Mouse (Mus musculus): ENCODE results near the gene Olfr1349. TPM values are rescaled to one million over a fixed set of nuclear protein-coding genes. Genes with fewer than 3 reads are reported as not detected.
"Not testable (repeated sequence)": the region's sequence is repeated elsewhere in the genome, so short reads cannot be mapped to it uniquely, and the experiment has no call there.

The Olfr1349 gene
- not detected in 2 replicates for polyA plus RNA-seq (2015; fragmentation: Nextera tagmentation; extraction: Ambion mirVana)

- Histone ChIP-seq H3K9ac (no peak within 1 kb of the TSS), H3K27me3 (replicated peaks) (no peaks in the 10 kb centered on the region), H3K27ac (no peak within 1 kb of the TSS), H3K4me3 (replicated peaks) (no peak within 1 kb of the TSS), H3K9me3 (no peaks in the 10 kb centered on the region), H3K36me3 (no peaks in the 10 kb centered on the region), H3K4me1 (no peaks in the 10 kb centered on the region), H3K4me2 (no peak within 1 kb of the TSS)
- no peak for ATAC-seq (ENCODE audit: insufficient read depth, low FRiP score, low read depth)
- WGBS = 83% methylated on average over 5 of the region's 5 CpGs
Measured at GRCm38 (mm10) chr7:6522850-6523249, at the start of gene Olfr1349. TSS of gene Olfr1349 (minus strand) at chr7:6522950.

- H3K4me1 ChIP-seq = no peaks in the 10 kb centered on the region
- H3K27ac ChIP-seq = no peak within 1 kb of the TSS
- ATAC-seq (ENCODE audit: insufficient read depth, low FRiP score, low read depth) = no peak
- H3K27me3 ChIP-seq (replicated peaks) = no peaks in the 10 kb centered on the region
- H3K9ac ChIP-seq = no peak within 1 kb of the TSS
- H3K9me3 ChIP-seq = no peaks in the 10 kb centered on the region
- no peaks in the 10 kb centered on the region for H3K36me3 ChIP-seq
- H3K4me2 ChIP-seq = no peak within 1 kb of the TSS
- H3K4me3 ChIP-seq (replicated peaks) = no peak within 1 kb of the TSS
Measured at GRCm38 (mm10) chr7:6564541-6564940, 41.8 kb upstream of the Olfr1349 start, which contains the start of gene Olfr1350. TSS of gene Olfr1350 (plus strand) at chr7:6564841.

- no peak overlapping the region for H3K4me2 ChIP-seq
- H3K9ac ChIP-seq = no peak overlapping the region
- no peaks in the 10 kb centered on the region for H3K36me3 ChIP-seq
- no peaks in the 10 kb centered on the region for H3K4me1 ChIP-seq
- H3K27me3 ChIP-seq (replicated peaks) = no peaks in the 10 kb centered on the region
- ATAC-seq (ENCODE audit: insufficient read depth, low FRiP score, low read depth) = no peak
- H3K9me3 ChIP-seq = no peaks in the 10 kb centered on the region
- 69% methylated on average over 5 of the region's 5 CpGs for WGBS
- H3K4me3 ChIP-seq (replicated peaks) = no peak overlapping the region
- no peak overlapping the region for H3K27ac ChIP-seq
Measured at GRCm38 (mm10) chr7:6526141-6526540, 3.4 kb upstream of the Olfr1349 start.

GRCm38 (mm10) chr7:6525001-6525400, 2.3 kb upstream of the Olfr1349 start:
- WGBS = 61% methylated on average over 3 of the region's 3 CpGs
- H3K27ac ChIP-seq = no peak overlapping the region
- no peak overlapping the region for H3K9ac ChIP-seq
- no peak overlapping the region for H3K4me2 ChIP-seq
- ATAC-seq (ENCODE audit: insufficient read depth, low FRiP score, low read depth) = no peak
- H3K4me3 ChIP-seq (replicated peaks) = no peak overlapping the region
- H3K4me1 ChIP-seq = no peaks in the 10 kb centered on the region
- no peaks in the 10 kb centered on the region for H3K9me3 ChIP-seq
- H3K36me3 ChIP-seq = no peaks in the 10 kb centered on the region
- no peaks in the 10 kb centered on the region for H3K27me3 ChIP-seq (replicated peaks)

- 31% methylated on average over 1 of the region's 1 CpGs for WGBS
- no peak for ATAC-seq (ENCODE audit: insufficient read depth, low FRiP score, low read depth)
- H3K36me3 ChIP-seq = no peaks in the 10 kb centered on the region
- no peaks in the 10 kb centered on the region for H3K27me3 ChIP-seq (replicated peaks)
- no peak overlapping the region for H3K9ac ChIP-seq
- no peak overlapping the region for H3K4me3 ChIP-seq (replicated peaks)
- no peaks in the 10 kb centered on the region for H3K9me3 ChIP-seq
- H3K4me2 ChIP-seq = no peak overlapping the region
- H3K27ac ChIP-seq = no peak overlapping the region
- no peaks in the 10 kb centered on the region for H3K4me1 ChIP-seq
Measured at GRCm38 (mm10) chr7:6521666-6522065, 1.1 kb downstream of the Olfr1349 start.

- 90% methylated on average over 1 of the region's 1 CpGs for WGBS
Measured at GRCm38 (mm10) chr7:6508648-6509047, 14.1 kb downstream of the Olfr1349 start, which contains the start of gene Olfr1348. TSS of gene Olfr1348 (minus strand) at chr7:6508748.

GRCm38 (mm10) chr7:6499655-6500054, 23.1 kb downstream of the Olfr1349 start, which contains the start of gene Olfr1347:
TSS of gene Olfr1347 (minus strand) at chr7:6499755.
- ATAC-seq (ENCODE audit: insufficient read depth, low FRiP score, low read depth) = no peak

More at GRCm38 (mm10) chr7:6508648-6509047, 14.1 kb downstream of the Olfr1349 start, which contains the start of gene Olfr1348:
- no peaks in the 10 kb centered on the region for H3K4me1 ChIP-seq
- no peak within 1 kb of the TSS for H3K27ac ChIP-seq
- H3K36me3 ChIP-seq = no peaks in the 10 kb centered on the region
- H3K27me3 ChIP-seq (replicated peaks) = no peaks in the 10 kb centered on the region
- no peak within 1 kb of the TSS for H3K4me2 ChIP-seq
- H3K9ac ChIP-seq = no peak within 1 kb of the TSS
- no peak for ATAC-seq (ENCODE audit: insufficient read depth, low FRiP score, low read depth)
- H3K4me3 ChIP-seq (replicated peaks) = no peak within 1 kb of the TSS
- H3K9me3 ChIP-seq = no peaks in the 10 kb centered on the region

GRCm38 (mm10) chr7:6486841-6487240, 35.9 kb downstream of the Olfr1349 start, which contains the start of gene Olfr5:
TSS of gene Olfr5 (minus strand) at chr7:6486941.
- Histone ChIP-seq H3K9me3 (no peaks in the 10 kb centered on the region), H3K9ac (no peak within 1 kb of the TSS), H3K27me3 (replicated peaks) (no peaks in the 10 kb centered on the region), H3K4me3 (replicated peaks) (no peak within 1 kb of the TSS), H3K27ac (no peak within 1 kb of the TSS), H3K4me1 (no peaks in the 10 kb centered on the region), H3K4me2 (no peak within 1 kb of the TSS), H3K36me3 (no peaks in the 10 kb centered on the region)
- no peak for ATAC-seq (ENCODE audit: insufficient read depth, low FRiP score, low read depth)
- 32% methylated on average over 2 of the region's 2 CpGs for WGBS

More at GRCm38 (mm10) chr7:6499655-6500054, 23.1 kb downstream of the Olfr1349 start, which contains the start of gene Olfr1347:
- no peak within 1 kb of the TSS for H3K9ac ChIP-seq
- H3K27me3 ChIP-seq (replicated peaks) = no peaks in the 10 kb centered on the region
- no peaks in the 10 kb centered on the region for H3K4me1 ChIP-seq
- no peaks in the 10 kb centered on the region for H3K36me3 ChIP-seq
- no peak within 1 kb of the TSS for H3K27ac ChIP-seq
- WGBS = 65% methylated on average over 1 of the region's 1 CpGs
- no peak within 1 kb of the TSS for H3K4me2 ChIP-seq
- H3K4me3 ChIP-seq (replicated peaks) = no peak within 1 kb of the TSS
- H3K9me3 ChIP-seq = no peaks in the 10 kb centered on the region

GRCm38 (mm10) chr7:6477633-6478032, 45.1 kb downstream of the Olfr1349 start:
- not testable (repeated sequence) for H3K36me3 ChIP-seq; H3K4me2 ChIP-seq; H3K4me3 ChIP-seq (replicated peaks); H3K27me3 ChIP-seq (replicated peaks); H3K4me1 ChIP-seq; H3K9me3 ChIP-seq; H3K9ac ChIP-seq; H3K27ac ChIP-seq; ATAC-seq (ENCODE audit: insufficient read depth, low FRiP score, low read depth)
- 43% methylated on average over 2 of the region's 2 CpGs for WGBS

- Histone ChIP-seq H3K27ac (no peak within 1 kb of the TSS), H3K4me2 (no peak within 1 kb of the TSS), H3K36me3 (no peaks in the 10 kb centered on the region), H3K4me3 (replicated peaks) (no peak within 1 kb of the TSS), H3K27me3 (replicated peaks) (no peaks in the 10 kb centered on the region), H3K9ac (no peak within 1 kb of the TSS), H3K9me3 (no peaks in the 10 kb centered on the region), H3K4me1 (no peaks in the 10 kb centered on the region)
- no peak for ATAC-seq (ENCODE audit: insufficient read depth, low FRiP score, low read depth)
Measured at GRCm38 (mm10) chr7:6466951-6467350, 55.8 kb downstream of the Olfr1349 start, which contains the start of gene Olfr1346. TSS of gene Olfr1346 (plus strand) at chr7:6467101.

Other genes starting within 250 kb of the Olfr1349 start
- gene Zfp667, start 236.4 kb downstream of the Olfr1349 start, polyA plus RNA-seq (2015; fragmentation: Nextera tagmentation; extraction: Ambion mirVana) = 8.1 and 9.3 TPM in 2 replicates
- 4.5 and 4.8 TPM in 2 replicates for gene Zfp583, start 191.7 kb downstream of the Olfr1349 start, polyA plus RNA-seq (2015; fragmentation: Nextera tagmentation; extraction: Ambion mirVana)
- gene Gm3854, start 179.2 kb downstream of the Olfr1349 start, polyA plus RNA-seq (2015; fragmentation: Nextera tagmentation; extraction: Ambion mirVana) = 1.6 and 2.7 TPM in 2 replicates
- gene Zfp78, start 159.7 kb downstream of the Olfr1349 start, polyA plus RNA-seq (2015; fragmentation: Nextera tagmentation; extraction: Ambion mirVana) = 1.6 and 1.9 TPM in 2 replicates
- 6.9 and 7.6 TPM in 2 replicates for gene Zfp28, start 139.7 kb downstream of the Olfr1349 start, polyA plus RNA-seq (2015; fragmentation: Nextera tagmentation; extraction: Ambion mirVana)
- 0.23 and 0.26 TPM in 2 replicates for gene Smim17, start 124.2 kb downstream of the Olfr1349 start, polyA plus RNA-seq (2015; fragmentation: Nextera tagmentation; extraction: Ambion mirVana)
- gene Gm20715, start 112.7 kb downstream of the Olfr1349 start, polyA plus RNA-seq (2015; fragmentation: Nextera tagmentation; extraction: Ambion mirVana) = not detected in 2 replicates
- gene Olfr1344, start 84.3 kb downstream of the Olfr1349 start, polyA plus RNA-seq (2015; fragmentation: Nextera tagmentation; extraction: Ambion mirVana) = not detected in 2 replicates
- gene Olfr1336, start 66.8 kb downstream of the Olfr1349 start, polyA plus RNA-seq (2015; fragmentation: Nextera tagmentation; extraction: Ambion mirVana) = not detected in 2 replicates
- not detected in 2 replicates for gene Olfr1346, start 55.8 kb downstream of the Olfr1349 start, polyA plus RNA-seq (2015; fragmentation: Nextera tagmentation; extraction: Ambion mirVana)
- not detected in 2 replicates for gene Olfr5, start 36.0 kb downstream of the Olfr1349 start, polyA plus RNA-seq (2015; fragmentation: Nextera tagmentation; extraction: Ambion mirVana)
- not detected in 2 replicates for gene Olfr1347, start 23.2 kb downstream of the Olfr1349 start, polyA plus RNA-seq (2015; fragmentation: Nextera tagmentation; extraction: Ambion mirVana)
- gene Olfr1348, start 14.2 kb downstream of the Olfr1349 start, polyA plus RNA-seq (2015; fragmentation: Nextera tagmentation; extraction: Ambion mirVana) = not detected in 2 replicates
- not detected in 2 replicates for gene Olfr1350, start 41.9 kb upstream of the Olfr1349 start, polyA plus RNA-seq (2015; fragmentation: Nextera tagmentation; extraction: Ambion mirVana)
- gene Zim1, start 173.5 kb upstream of the Olfr1349 start, polyA plus RNA-seq (2015; fragmentation: Nextera tagmentation; extraction: Ambion mirVana) = 5.3 and 6.3 TPM in 2 replicates
- 134 and 157 TPM in 2 replicates for gene Peg3, start 207.5 kb upstream of the Olfr1349 start, polyA plus RNA-seq (2015; fragmentation: Nextera tagmentation; extraction: Ambion mirVana)
- 5.7 and 6.2 TPM in 2 replicates for gene Usp29, start 207.6 kb upstream of the Olfr1349 start, polyA plus RNA-seq (2015; fragmentation: Nextera tagmentation; extraction: Ambion mirVana)

Measured in stomach, embryonic 15.5 days (tissue).